Mouse (Mus musculus) gastrocnemius, postnatal 4 days (tissue): ENCODE data around the gene Cxcr1. TPM values are rescaled to one million over a fixed set of nuclear protein-coding genes. Genes with fewer than 3 reads are reported as not detected.

Experiments
- microRNA-seq: library from miRNA; unstranded; fragments of <30 nt; microRNA quantifications from one replicate; pipeline ENCODE4 v1.2.0, GENCODE M21; 2021
- total RNA-seq, 2 experiments: library from RNA; stranded (reverse); gene quantifications; 2 replicates each; pipeline ENCODE4 v1.2.3; 2021

The Cxcr1 gene
- total RNA-seq, 2 experiments from 2014 or later: not detected

Small RNA genes lying within 50 kb of the gene (microRNA-seq; reads per million reads assigned to microRNA genes)
- not detected for gene Mir1928

Other genes starting within 250 kb of the Cxcr1 start
- 100 to 1,000 TPM; 259 to 265 TPM for gene Tns1, start 70.2 kb downstream of the Cxcr1 start, total RNA-seq
- under 1 TPM; 0.52 to 0.54 TPM for gene Rufy4, start 69.1 kb downstream of the Cxcr1 start, total RNA-seq
- under 1 TPM in 1 of 2 experiments, not detected in 1; 0.08 TPM for gene Cxcr2, start 40.6 kb downstream of the Cxcr1 start, total RNA-seq
- gene Arpc2, start 41.5 kb upstream of the Cxcr1 start, total RNA-seq: 100 to 1,000 TPM; 140 to 145 TPM
- not detected for gene Gpbar1, start 83.9 kb upstream of the Cxcr1 start, total RNA-seq
- gene Aamp, start 90.1 kb upstream of the Cxcr1 start, total RNA-seq: 100 to 1,000 TPM; 113 to 117 TPM
- 10 to 100 TPM; 83.8 to 91.1 TPM for gene Pnkd, start 90.3 kb upstream of the Cxcr1 start, total RNA-seq
- gene Tmbim1, start 111.0 kb upstream of the Cxcr1 start, total RNA-seq: 10 to 100 TPM; 63.2 to 68.6 TPM
- under 1 TPM; 0.23 to 0.25 TPM for gene Catip, start 167.5 kb upstream of the Cxcr1 start, total RNA-seq
- gene Slc11a1, start 180.6 kb upstream of the Cxcr1 start, total RNA-seq: 1 to 10 TPM; 4.5 to 4.6 TPM
- 100 to 1,000 TPM; 109 to 135 TPM for gene Ctdsp1, start 196.9 kb upstream of the Cxcr1 start, total RNA-seq
- gene Vil1, start 214.7 kb upstream of the Cxcr1 start, total RNA-seq: under 1 TPM; 0.13 to 0.66 TPM